Mouse (Mus musculus): Measurements from ENCODE around the gene Nipal1. TPM values are rescaled to one million over a fixed set of nuclear protein-coding genes. Genes with fewer than 3 reads are reported as not detected.

Nipal1 gene
- polyA plus RNA-seq, 1 experiment from 2014 or later, result 40.0 TPM

GRCm38 (mm10) chr5:72696491-72696890, 48.9 kb downstream of the Nipal1 start:
- H3K4me1 ChIP-seq (replicated peaks; ENCODE audit: control insufficient read depth, insufficient read depth, low read length), result 0 out of 2 replicates have a peak, but pooled peaks cover 3% of the 10 kb centered on the region
- no peaks in the 10 kb centered on the region for H3K9me3 ChIP-seq (ENCODE audit: control insufficient read depth)
- no peak for ATAC-seq
- WGBS, result 57% methylated on average over 13 of the region's 13 CpGs
- no peak overlapping the region for H3K4me3 ChIP-seq (ENCODE audit: low read depth, low read length)
- no peak for TF ChIP-seq CTCF (IDR thresholded peaks at IDR 0.05; ENCODE audit: low read depth)
- no peak overlapping the region for H3K9ac ChIP-seq (ENCODE audit: low read depth, low read length)
- H3K27me3 ChIP-seq (replicated peaks; ENCODE audit: control insufficient read depth, insufficient read depth, low read length), result no peaks in the 10 kb centered on the region
- no peak overlapping the region for H3K4me2 ChIP-seq (replicated peaks; ENCODE audit: low read depth)
- H3K27ac ChIP-seq (ENCODE audit: low read depth, low read length), result no peak overlapping the region
- H3K36me3 ChIP-seq (ENCODE audit: control insufficient read depth, insufficient read depth), result no peaks in the 10 kb centered on the region

- 0 out of 2 replicates have a peak, but pooled peaks cover 3% of the 10 kb centered on the region for H3K4me1 ChIP-seq (replicated peaks; ENCODE audit: control insufficient read depth, insufficient read depth, low read length)
- 63% methylated on average over 3 of the region's 3 CpGs for WGBS
- no peak for TF ChIP-seq CTCF (IDR thresholded peaks at IDR 0.05; ENCODE audit: low read depth)
- H3K36me3 ChIP-seq (ENCODE audit: control insufficient read depth, insufficient read depth), result no peaks in the 10 kb centered on the region
- no peaks in the 10 kb centered on the region for H3K9me3 ChIP-seq (ENCODE audit: control insufficient read depth)
- no peak overlapping the region for H3K4me2 ChIP-seq (replicated peaks; ENCODE audit: low read depth)
- no peak overlapping the region for H3K9ac ChIP-seq (ENCODE audit: low read depth, low read length)
- H3K27me3 ChIP-seq (replicated peaks; ENCODE audit: control insufficient read depth, insufficient read depth, low read length), result no peaks in the 10 kb centered on the region
- H3K27ac ChIP-seq (ENCODE audit: low read depth, low read length), result no peak overlapping the region
- no peak overlapping the region for H3K4me3 ChIP-seq (ENCODE audit: low read depth, low read length)
- ATAC-seq, result no peak
Observed at GRCm38 (mm10) chr5:72698343-72698742, 50.7 kb downstream of the Nipal1 start.

- Histone ChIP-seq H3K27ac (ENCODE audit: low read depth, low read length) (no peak overlapping the region), H3K4me1 (replicated peaks; ENCODE audit: control insufficient read depth, insufficient read depth, low read length) (0 out of 2 replicates have a peak, but pooled peaks cover 3% of the 10 kb centered on the region), H3K27me3 (replicated peaks; ENCODE audit: control insufficient read depth, insufficient read depth, low read length) (no peaks in the 10 kb centered on the region), H3K9ac (ENCODE audit: low read depth, low read length) (no peak overlapping the region), H3K9me3 (ENCODE audit: control insufficient read depth) (no peaks in the 10 kb centered on the region), H3K36me3 (ENCODE audit: control insufficient read depth, insufficient read depth) (no peaks in the 10 kb centered on the region), H3K4me3 (ENCODE audit: low read depth, low read length) (no peak overlapping the region), H3K4me2 (replicated peaks; ENCODE audit: low read depth) (no peak overlapping the region)
- no peak for ATAC-seq
- TF ChIP-seq CTCF (IDR thresholded peaks at IDR 0.05; ENCODE audit: low read depth), result no peak
- 72% methylated on average over 7 of the region's 7 CpGs for WGBS
Observed at GRCm38 (mm10) chr5:72698818-72699499, 51.4 kb downstream of the Nipal1 start.

- no peak for TF ChIP-seq CTCF (IDR thresholded peaks at IDR 0.05; ENCODE audit: low read depth)
- Histone ChIP-seq H3K9ac (ENCODE audit: low read depth, low read length) (no peak overlapping the region), H3K4me3 (ENCODE audit: low read depth, low read length) (no peak overlapping the region), H3K4me1 (replicated peaks; ENCODE audit: control insufficient read depth, insufficient read depth, low read length) (0 out of 2 replicates have a peak, but pooled peaks cover 3% of the 10 kb centered on the region), H3K27ac (ENCODE audit: low read depth, low read length) (no peak overlapping the region), H3K27me3 (replicated peaks; ENCODE audit: control insufficient read depth, insufficient read depth, low read length) (no peaks in the 10 kb centered on the region), H3K36me3 (ENCODE audit: control insufficient read depth, insufficient read depth) (no peaks in the 10 kb centered on the region), H3K4me2 (replicated peaks; ENCODE audit: low read depth) (no peak overlapping the region), H3K9me3 (ENCODE audit: control insufficient read depth) (no peaks in the 10 kb centered on the region)
- ATAC-seq, result no peak
- WGBS, result 58% methylated on average over 2 of the region's 2 CpGs
Observed at GRCm38 (mm10) chr5:72699500-72699818, 51.9 kb downstream of the Nipal1 start.

- no peak for ATAC-seq
- H3K4me1 ChIP-seq (replicated peaks; ENCODE audit: control insufficient read depth, insufficient read depth, low read length), result no peaks in the 10 kb centered on the region
Observed at GRCm38 (mm10) chr5:72702202-72702601, 54.6 kb downstream of the Nipal1 start.

GRCm38 (mm10) chr5:72706095-72706494, 58.5 kb downstream of the Nipal1 start:
- H3K27ac ChIP-seq (ENCODE audit: low read depth, low read length), result no peak overlapping the region
- H3K9ac ChIP-seq (ENCODE audit: low read depth, low read length), result no peak overlapping the region
- no peak overlapping the region for H3K4me3 ChIP-seq (ENCODE audit: low read depth, low read length)
- ATAC-seq, result no peak
- H3K4me2 ChIP-seq (replicated peaks; ENCODE audit: low read depth), result no peak overlapping the region
- 0 out of 2 replicates have a peak, but pooled peaks cover 5% of the 10 kb centered on the region for H3K4me1 ChIP-seq (replicated peaks; ENCODE audit: control insufficient read depth, insufficient read depth, low read length)
- H3K9me3 ChIP-seq (ENCODE audit: control insufficient read depth), result no peaks in the 10 kb centered on the region
- no peaks in the 10 kb centered on the region for H3K36me3 ChIP-seq (ENCODE audit: control insufficient read depth, insufficient read depth)
- WGBS, result 75% methylated on average over 10 of the region's 10 CpGs
- TF ChIP-seq CTCF (IDR thresholded peaks at IDR 0.05; ENCODE audit: low read depth), result no peak
- no peaks in the 10 kb centered on the region for H3K27me3 ChIP-seq (replicated peaks; ENCODE audit: control insufficient read depth, insufficient read depth, low read length)

More at GRCm38 (mm10) chr5:72702202-72702601, 54.6 kb downstream of the Nipal1 start:
- H3K9ac ChIP-seq (ENCODE audit: low read depth, low read length), result no peak overlapping the region
- no peak overlapping the region for H3K27ac ChIP-seq (ENCODE audit: low read depth, low read length)
- H3K4me3 ChIP-seq (ENCODE audit: low read depth, low read length), result no peak overlapping the region
- no peaks in the 10 kb centered on the region for H3K36me3 ChIP-seq (ENCODE audit: control insufficient read depth, insufficient read depth)
- no peaks in the 10 kb centered on the region for H3K27me3 ChIP-seq (replicated peaks; ENCODE audit: control insufficient read depth, insufficient read depth, low read length)
- H3K9me3 ChIP-seq (ENCODE audit: control insufficient read depth), result no peaks in the 10 kb centered on the region
- TF ChIP-seq CTCF (IDR thresholded peaks at IDR 0.05; ENCODE audit: low read depth), result no peak
- no peak overlapping the region for H3K4me2 ChIP-seq (replicated peaks; ENCODE audit: low read depth)
